Mouse (Mus musculus) embryonic facial prominence, embryonic 12.5 days (tissue): ENCODE measurements around the gene Ubtf. TPM values are rescaled to one million over a fixed set of nuclear protein-coding genes. Genes with fewer than 3 reads are reported as not detected.

Experiments used
- ATAC-seq: fragments of 200-750 bp; cut with Nextera tagmentation; 2 replicates; pipeline ENCODE4 v1.8.0; 2017; ENCODE audit not compliant: insufficient number of reproducible peaks, insufficient read depth, low FRiP score, low TSS enrichment
- H3K27ac ChIP-seq: fragments of 300-500 bp; sonication (generic); 2 replicates; pipeline ENCODE4 v1.5.1; 2016; ENCODE audit warnings: mild to moderate bottlenecking
- H3K27me3 ChIP-seq: fragments of 300-500 bp; sonication (generic); 2 replicates; pipeline ENCODE4 v1.6.1; 2016; ENCODE audit warnings: mild to moderate bottlenecking, moderate library complexity
- H3K36me3 ChIP-seq: fragments of 300-500 bp; sonication (generic); 2 replicates; pipeline ENCODE4 v1.6.1; 2016; ENCODE audit warnings: mild to moderate bottlenecking
- H3K4me1 ChIP-seq: fragments of 300-500 bp; sonication (generic); 2 replicates; pipeline ENCODE4 v1.6.1; 2016
- H3K4me2 ChIP-seq: fragments of 300-500 bp; sonication (generic); replicated peaks from 2 replicates; pipeline ENCODE4 v1.6.1; 2016; ENCODE audit warnings: mild to moderate bottlenecking, moderate library complexity
- H3K4me3 ChIP-seq: fragments of 300-500 bp; sonication (generic); 2 replicates; pipeline ENCODE4 v1.5.1; 2016; ENCODE audit warnings: mild to moderate bottlenecking
- H3K9ac ChIP-seq: fragments of 300-500 bp; sonication (generic); 2 replicates; pipeline ENCODE4 v1.6.1; 2016; ENCODE audit warnings: mild to moderate bottlenecking, moderate library complexity
- H3K9me3 ChIP-seq: fragments of 300-500 bp; sonication (generic); 2 replicates; pipeline ENCODE4 v1.6.1; 2016; ENCODE audit warnings: mild to moderate bottlenecking, moderate library complexity
- WGBS: fragments of 180-500 bp; shearing (Covaris S2); methylation state at CpG from one replicate; pipeline ENCODE4 v1.1.7; 2016; 5-methylcytosine and 5-hydroxymethylcytosine counted together
- polyA plus RNA-seq: library from polyadenylated mRNA; unstranded; fragments of >200 nt; fragmentation: Nextera tagmentation; extraction: Ambion mirVana; gene quantifications from 2 replicates; pipeline ENCODE4 v1.2.1, GENCODE M21; 2016

Ubtf gene
- polyA plus RNA-seq, 1 experiment from 2014 or later: 103 TPM

GRCm38 (mm10) chr11:102329518-102329917 is 10.0 kb upstream of the Ubtf start:
- H3K4me1 ChIP-seq: no peaks in the 10 kb centered on the region
- H3K36me3 ChIP-seq: no peaks in the 10 kb centered on the region
- H3K27ac ChIP-seq: no peak overlapping the region
- H3K9me3 ChIP-seq: no peaks in the 10 kb centered on the region
- no peak overlapping the region for H3K4me2 ChIP-seq
- no peak overlapping the region for H3K4me3 ChIP-seq
- no peak for ATAC-seq
- H3K27me3 ChIP-seq: no peaks in the 10 kb centered on the region
- H3K9ac ChIP-seq: no peak overlapping the region

- no peak overlapping the region for H3K27ac ChIP-seq
- H3K36me3 ChIP-seq: no peaks in the 10 kb centered on the region
- H3K9ac ChIP-seq: no peak overlapping the region
- no peaks in the 10 kb centered on the region for H3K9me3 ChIP-seq
- H3K4me3 ChIP-seq: no peak overlapping the region
- H3K4me1 ChIP-seq: no peaks in the 10 kb centered on the region
- ATAC-seq: no peak
- H3K27me3 ChIP-seq: no peaks in the 10 kb centered on the region
- H3K4me2 ChIP-seq: no peak overlapping the region
- 80% methylated on average over 7 of the region's 7 CpGs for WGBS
Observed at GRCm38 (mm10) chr11:102327839-102328238, 8.3 kb upstream of the Ubtf start.

GRCm38 (mm10) chr11:102327250-102327649 is 7.7 kb upstream of the Ubtf start:
- no peaks in the 10 kb centered on the region for H3K27me3 ChIP-seq
- no peak overlapping the region for H3K27ac ChIP-seq
- no peaks in the 10 kb centered on the region for H3K9me3 ChIP-seq
- H3K9ac ChIP-seq: no peak overlapping the region
- no peak for ATAC-seq
- H3K4me1 ChIP-seq: no peaks in the 10 kb centered on the region
- H3K36me3 ChIP-seq: no peaks in the 10 kb centered on the region
- WGBS: 69% methylated on average over 5 of the region's 5 CpGs
- H3K4me2 ChIP-seq: no peak overlapping the region
- H3K4me3 ChIP-seq: no peak overlapping the region

- Histone ChIP-seq H3K4me1 (peaks cover 9% of the 10 kb centered on the region), H3K27ac (no peak overlapping the region), H3K36me3 (no peaks in the 10 kb centered on the region), H3K4me2 (no peak overlapping the region), H3K4me3 (no peak overlapping the region), H3K27me3 (no peaks in the 10 kb centered on the region), H3K9ac (no peak overlapping the region), H3K9me3 (no peaks in the 10 kb centered on the region)
- 77% methylated on average over 1 of the region's 1 CpGs for WGBS
- no peak for ATAC-seq
Observed at GRCm38 (mm10) chr11:102323516-102323915, 4.0 kb upstream of the Ubtf start.

GRCm38 (mm10) chr11:102321931-102322330 is 2.4 kb upstream of the Ubtf start:
- no peaks in the 10 kb centered on the region for H3K36me3 ChIP-seq
- 77% methylated on average over 6 of the region's 6 CpGs for WGBS
- H3K27me3 ChIP-seq: no peaks in the 10 kb centered on the region
- no peak overlapping the region for H3K4me2 ChIP-seq
- no peak overlapping the region for H3K9ac ChIP-seq
- peaks cover 9% of the 10 kb centered on the region for H3K4me1 ChIP-seq
- ATAC-seq: no peak
- no peaks in the 10 kb centered on the region for H3K9me3 ChIP-seq
- no peak overlapping the region for H3K4me3 ChIP-seq
- H3K27ac ChIP-seq: no peak overlapping the region

GRCm38 (mm10) chr11:102320686-102321005 is 1.1 kb upstream of the Ubtf start:
- H3K4me3 ChIP-seq: peak overlapping the region; percentile 99
- WGBS: 15% methylated on average over 10 of the region's 10 CpGs
- no peaks in the 10 kb centered on the region for H3K27me3 ChIP-seq
- peak overlapping the region; percentile 89 for H3K4me2 ChIP-seq
- no peak for ATAC-seq
- H3K36me3 ChIP-seq: no peaks in the 10 kb centered on the region
- H3K4me1 ChIP-seq: peaks cover 17% of the 10 kb centered on the region
- no peaks in the 10 kb centered on the region for H3K9me3 ChIP-seq
- peak overlapping the region; percentile 100; the same call in 1 of the 2 replicates for H3K9ac ChIP-seq
- peak overlapping the region; percentile 100 for H3K27ac ChIP-seq

GRCm38 (mm10) chr11:102319941-102320685 is 571 bp upstream of the Ubtf start:
- WGBS: under 1% methylated on average over 38 of the region's 38 CpGs
- no peak for ATAC-seq
- peak overlapping the region; percentile 100 for H3K27ac ChIP-seq
- H3K4me2 ChIP-seq: peak overlapping the region; percentile 89
- peak overlapping the region; percentile 100 for H3K9ac ChIP-seq
- H3K4me3 ChIP-seq: peak overlapping the region; percentile 99
- no peaks in the 10 kb centered on the region for H3K36me3 ChIP-seq
- H3K27me3 ChIP-seq: no peaks in the 10 kb centered on the region
- H3K4me1 ChIP-seq: peaks cover 21% of the 10 kb centered on the region
- no peaks in the 10 kb centered on the region for H3K9me3 ChIP-seq

GRCm38 (mm10) chr11:102318576-102319409 is 749 bp downstream of the Ubtf start:
- peak overlapping the region; percentile 99 for H3K4me3 ChIP-seq
- no peak for ATAC-seq
- no peaks in the 10 kb centered on the region for H3K9me3 ChIP-seq
- peaks cover 12% of the 10 kb centered on the region for H3K36me3 ChIP-seq
- 1% methylated on average over 74 of the region's 84 CpGs for WGBS
- H3K27me3 ChIP-seq: no peaks in the 10 kb centered on the region
- H3K9ac ChIP-seq: peak overlapping the region; percentile 100
- peaks cover 21% of the 10 kb centered on the region for H3K4me1 ChIP-seq
- peak overlapping the region; percentile 89 for H3K4me2 ChIP-seq
- H3K27ac ChIP-seq: peak overlapping the region; percentile 100

GRCm38 (mm10) chr11:102317901-102318575 is 1.5 kb downstream of the Ubtf start:
- peak overlapping the region; percentile 100 for H3K27ac ChIP-seq
- peak overlapping the region; percentile 100 for H3K9ac ChIP-seq
- peak; percentile 64 for ATAC-seq
- H3K27me3 ChIP-seq: no peaks in the 10 kb centered on the region
- H3K4me3 ChIP-seq: peak overlapping the region; percentile 99
- H3K4me2 ChIP-seq: peak overlapping the region; percentile 89
- H3K9me3 ChIP-seq: no peaks in the 10 kb centered on the region
- WGBS: 1% methylated on average over 58 of the region's 77 CpGs
- H3K4me1 ChIP-seq: peaks cover 21% of the 10 kb centered on the region
- peaks cover 20% of the 10 kb centered on the region for H3K36me3 ChIP-seq

- no peak for ATAC-seq
- no peaks in the 10 kb centered on the region for H3K27me3 ChIP-seq
- H3K4me3 ChIP-seq: peak overlapping the region; percentile 99
- peaks cover 26% of the 10 kb centered on the region for H3K36me3 ChIP-seq
- peak overlapping the region; percentile 89 for H3K4me2 ChIP-seq
- peak overlapping the region; percentile 100 for H3K27ac ChIP-seq
- WGBS: under 1% methylated on average over 68 of the region's 87 CpGs
- H3K4me1 ChIP-seq: peaks cover 21% of the 10 kb centered on the region
- no peaks in the 10 kb centered on the region for H3K9me3 ChIP-seq
- H3K9ac ChIP-seq: peak overlapping the region; percentile 100
Observed at GRCm38 (mm10) chr11:102317298-102317900, 2.1 kb downstream of the Ubtf start.

GRCm38 (mm10) chr11:102316572-102317297 is 2.8 kb downstream of the Ubtf start:
- Histone ChIP-seq H3K36me3 (peaks cover 30% of the 10 kb centered on the region), H3K27me3 (no peaks in the 10 kb centered on the region), H3K9ac (peak overlapping the region; percentile 100), H3K4me3 (peak overlapping the region; percentile 99), H3K4me2 (peak overlapping the region; percentile 89), H3K9me3 (no peaks in the 10 kb centered on the region), H3K4me1 (peaks cover 21% of the 10 kb centered on the region), H3K27ac (peak overlapping the region; percentile 100)
- WGBS: under 1% methylated on average over 74 of the region's 80 CpGs
- ATAC-seq: peak; percentile 54
